Mouse (Mus musculus): ENCODE measurements around the gene Itgax.

GRCm38 (mm10) chr7:128115211-128115958 lies 14.0 kb upstream of the Itgax start:
- TF ChIP-seq CTCF (IDR thresholded peaks at IDR 0.05; ENCODE audit: extremely low read depth, insufficient read length, insufficient replicate concordance, low read depth, low read length) = no peak
- TF ChIP-seq POLR2A (IDR thresholded peaks at IDR 0.05; ENCODE audit: low read depth, low read length) = no peak
